Mouse (Mus musculus) liver, adult 2 months (tissue): ENCODE measurements at regions not wholly inside any gene's neighbourhood (a gene's known extent, or its start where the extent isn't known, plus 50 kb on each side); places are given as distances from the start of the nearest gene placed in this dataset.

Experiments
- CTCF ChIP-seq: fragments of 200-500 bp; IDR thresholded peaks from 2 replicates; pipeline ENCODE4 v1.5.1; 2011; ENCODE audit warnings: low read depth, low read length, control low read depth
- POLR2A ChIP-seq: fragments of 200-500 bp; IDR thresholded peaks from 2 replicates; pipeline ENCODE4 v1.6.1; 2011; ENCODE audit warnings: low read length, control low read depth; ENCODE audit not compliant: insufficient read depth; ENCODE audit errors: extremely low read depth

GRCm38 (mm10) chr12:26872466-26872865, 403.5 kb downstream of the Cmpk2 start:
- TF ChIP-seq CTCF (no peak), POLR2A (no peak)
